Mouse (Mus musculus) layer of hippocampus, postnatal 10 days (tissue): ENCODE data around the gene Nfkbie. TPM values are rescaled to one million over a fixed set of nuclear protein-coding genes. Genes with fewer than 3 reads are reported as not detected.

Experiments used
- DNase-seq, 2 experiments: peaks; one replicate each; pipeline ENCODE4 v3.0.0; 2021; ENCODE audit warnings: low spot score in 2 of 2
- total RNA-seq, 2 experiments: library from RNA; stranded (reverse); gene quantifications; 2 replicates each; pipeline ENCODE4 v1.2.3; 2021

Gene Nfkbie
- total RNA-seq, 2 experiments from 2014 or later, result 3.5 to 3.9 TPM

- DNase-seq, result no peak
Measured at GRCm38 (mm10) chr17:45578843-45579242, 23.3 kb downstream of the Nfkbie start.

DNA sequence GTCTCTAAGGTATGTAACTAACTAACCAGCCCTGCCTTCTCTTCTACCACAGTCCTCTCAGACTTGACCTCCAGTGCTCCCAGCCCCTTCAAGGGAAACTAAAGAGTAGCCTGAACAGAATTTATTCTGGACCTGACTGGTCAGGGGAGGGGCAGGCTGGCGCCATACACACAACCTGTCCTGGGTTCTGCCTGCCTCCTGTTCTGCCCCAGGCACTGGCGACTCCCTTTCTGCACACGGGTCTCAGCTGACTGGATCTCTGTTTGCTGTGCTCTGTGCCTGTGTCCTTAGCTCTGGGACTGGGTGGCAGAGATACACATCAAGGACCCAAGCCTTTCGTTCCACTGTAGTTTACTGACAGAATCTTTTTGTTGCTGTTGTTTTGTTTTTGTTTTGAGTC lies 24.1 kb downstream of the Nfkbie start:
- DNase-seq, result no peak

DNA sequence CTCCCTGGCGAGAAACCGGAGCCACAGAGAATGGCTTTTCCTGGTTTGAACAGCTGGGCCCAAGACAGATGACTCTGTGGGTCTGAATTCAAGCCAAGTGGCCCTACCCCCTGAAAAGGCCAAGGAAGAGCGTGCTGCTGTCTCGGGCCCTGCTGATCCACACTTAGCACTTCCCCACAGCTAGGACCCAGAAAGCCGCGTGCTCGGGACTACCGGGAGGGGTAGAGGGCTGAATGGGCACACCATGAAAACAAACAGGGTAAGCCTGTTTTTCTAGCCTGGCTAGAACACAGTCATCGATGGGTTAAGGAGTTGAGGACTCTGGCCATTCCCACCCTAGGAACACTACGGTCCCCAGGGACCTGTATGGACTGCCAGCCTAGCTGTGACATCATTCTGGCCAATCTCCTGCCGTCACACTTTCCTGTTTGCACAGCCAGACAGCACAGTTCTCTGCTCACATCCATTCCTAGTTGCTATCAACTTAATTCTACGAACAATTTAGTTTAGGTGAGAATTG lies 25.5 kb downstream of the Nfkbie start:
- DNase-seq, result no peak

- DNase-seq, result peak; percentile 70 to 74
Measured at GRCm38 (mm10) chr17:45581567-45581983, 26.1 kb downstream of the Nfkbie start.

DNA sequence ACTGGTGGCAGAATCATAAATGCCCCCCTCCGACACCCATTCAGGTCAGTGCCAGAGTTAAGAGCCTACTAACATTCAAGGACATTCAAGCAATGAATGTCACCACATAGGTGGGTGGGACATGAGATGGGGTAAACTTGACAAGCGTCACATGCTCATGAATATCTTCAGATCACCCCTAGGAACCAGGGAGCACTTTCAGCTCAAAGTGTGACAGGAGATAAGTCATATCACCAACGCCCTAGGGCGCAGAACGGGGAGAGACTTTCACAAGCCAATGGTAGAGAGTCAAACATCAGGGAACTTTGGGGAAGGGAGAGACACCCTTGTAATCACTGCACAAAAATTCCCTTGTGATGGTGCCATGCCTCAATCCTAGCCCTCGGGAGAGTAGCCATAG lies 26.7 kb downstream of the Nfkbie start:
- no peak for DNase-seq

- DNase-seq, result no peak
Measured at GRCm38 (mm10) chr17:45582715-45583355, 27.3 kb downstream of the Nfkbie start.

- DNase-seq, result peak; percentile 82 to 86
Measured at GRCm38 (mm10) chr17:45584096-45584896, 28.8 kb downstream of the Nfkbie start.

DNA sequence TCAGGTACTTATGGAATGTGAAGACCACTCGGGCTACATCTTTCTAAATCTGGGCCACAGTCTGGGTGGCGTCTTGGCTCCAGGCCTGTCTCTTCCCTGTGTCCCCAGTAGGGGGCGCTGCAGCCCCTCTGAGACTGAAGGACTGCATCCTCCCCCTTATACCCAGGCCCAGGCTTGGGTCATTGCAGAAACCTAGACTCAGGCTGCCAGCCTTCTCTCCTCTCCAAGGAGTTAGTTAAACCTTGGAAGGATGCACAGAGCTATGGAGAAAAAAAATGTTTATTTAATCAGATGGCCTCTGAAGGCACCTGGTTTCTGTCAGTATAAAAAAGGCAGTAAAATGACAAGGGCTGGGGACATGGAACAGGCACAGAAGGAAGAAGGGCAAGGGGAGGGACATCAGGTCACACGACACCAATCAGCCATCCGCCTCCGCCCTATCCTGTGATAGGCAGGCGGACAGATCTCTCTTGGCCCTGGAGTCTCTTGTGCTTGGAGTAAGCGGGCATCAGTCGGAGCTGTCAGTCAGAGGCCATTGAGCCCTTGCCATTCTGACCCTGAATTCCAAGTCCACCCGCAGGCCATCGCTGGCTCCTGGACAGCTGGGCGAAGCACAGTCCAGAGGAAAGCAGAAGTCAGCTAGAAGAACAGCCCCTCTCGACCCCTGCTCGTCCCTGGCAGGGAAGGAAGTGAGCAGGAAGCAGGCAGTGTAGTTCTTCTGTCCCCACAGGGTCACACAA lies 29.6 kb downstream of the Nfkbie start:
- peak; percentile 88 to 90 for DNase-seq

- DNase-seq, result no peak
Measured at GRCm38 (mm10) chr17:45585725-45586448, 30.4 kb downstream of the Nfkbie start.

GRCm38 (mm10) chr17:45586449-45586837 lies 30.9 kb downstream of the Nfkbie start:
- DNase-seq, result no peak

GRCm38 (mm10) chr17:45588370-45588769 lies 32.9 kb downstream of the Nfkbie start:
- DNase-seq, result no peak

DNA sequence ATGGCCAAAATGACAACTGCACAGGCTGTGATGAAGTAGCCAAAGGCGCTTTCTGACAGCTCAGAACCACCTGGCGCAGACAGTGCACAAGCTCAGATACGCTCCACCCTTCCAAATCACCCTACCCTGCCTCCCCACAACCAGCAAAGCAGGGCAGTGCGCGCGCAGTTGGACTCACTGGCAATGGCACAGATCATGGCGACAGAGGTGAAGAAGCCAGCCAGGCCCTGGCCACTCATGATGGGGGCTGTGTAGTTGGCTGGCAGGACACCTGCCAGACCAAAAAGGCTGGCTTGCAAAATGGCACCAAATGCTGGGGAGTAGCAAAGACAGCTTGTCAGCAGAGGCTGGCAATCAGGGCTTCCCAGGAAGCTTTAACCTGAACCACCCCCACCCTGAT lies 33.7 kb downstream of the Nfkbie start:
- DNase-seq, result peak in 1 of 2 experiments; percentile 20

GRCm38 (mm10) chr17:45589844-45590243 lies 34.3 kb downstream of the Nfkbie start:
- DNase-seq, result peak in 1 of 2 experiments; percentile 5

GRCm38 (mm10) chr17:45590410-45590809 lies 34.9 kb downstream of the Nfkbie start:
- DNase-seq, result no peak

DNA sequence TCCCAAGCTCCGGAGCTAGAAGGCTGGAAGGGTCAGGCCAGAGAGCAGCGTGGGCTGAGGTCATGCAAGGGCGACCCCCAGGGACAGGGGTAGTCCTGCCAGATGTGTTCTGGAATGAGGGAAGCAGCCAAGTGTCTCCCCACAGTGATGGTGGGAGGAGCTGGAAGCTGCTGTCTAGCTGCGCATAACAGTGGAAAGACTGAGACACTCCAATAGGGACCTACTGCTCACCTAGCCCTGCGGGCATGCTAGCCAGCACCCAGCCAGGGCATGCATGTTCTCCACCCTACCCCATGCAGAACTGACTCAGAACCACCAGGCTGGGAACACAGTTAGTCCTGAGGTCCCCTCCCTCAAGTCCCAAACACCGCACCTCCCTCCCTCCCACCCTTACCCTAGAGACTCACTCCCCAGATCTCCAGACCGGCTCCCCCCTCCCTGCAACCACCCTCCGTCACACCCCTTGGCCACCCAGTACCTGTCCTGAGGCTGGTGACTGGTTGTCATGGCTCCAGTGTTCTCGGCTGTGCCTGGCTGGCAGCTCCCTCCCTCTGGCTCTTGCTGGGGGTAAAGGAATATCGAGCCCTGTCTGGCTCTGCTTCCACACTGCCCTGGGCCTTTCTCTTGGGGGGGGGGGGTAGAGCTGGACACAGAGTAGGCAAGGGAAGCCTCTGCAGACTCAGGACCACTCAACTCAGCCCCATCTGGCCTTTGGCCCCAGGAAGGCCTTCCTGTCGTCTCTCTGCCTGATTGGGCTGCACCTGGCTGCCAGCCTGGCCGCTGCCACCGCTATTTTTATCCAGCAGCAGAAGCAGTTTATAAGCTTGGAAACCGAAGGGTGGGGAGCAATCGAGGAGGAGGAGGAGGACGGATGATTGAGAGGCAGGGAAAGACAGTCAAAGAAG lies 36.5 kb downstream of the Nfkbie start:
- peak in 1 of 2 experiments; percentile 13 for DNase-seq

GRCm38 (mm10) chr17:45592606-45593431 lies 37.3 kb downstream of the Nfkbie start:
- DNase-seq, result no peak

- no peak for DNase-seq
Measured at GRCm38 (mm10) chr17:45593479-45593878, 38.0 kb downstream of the Nfkbie start.

DNA sequence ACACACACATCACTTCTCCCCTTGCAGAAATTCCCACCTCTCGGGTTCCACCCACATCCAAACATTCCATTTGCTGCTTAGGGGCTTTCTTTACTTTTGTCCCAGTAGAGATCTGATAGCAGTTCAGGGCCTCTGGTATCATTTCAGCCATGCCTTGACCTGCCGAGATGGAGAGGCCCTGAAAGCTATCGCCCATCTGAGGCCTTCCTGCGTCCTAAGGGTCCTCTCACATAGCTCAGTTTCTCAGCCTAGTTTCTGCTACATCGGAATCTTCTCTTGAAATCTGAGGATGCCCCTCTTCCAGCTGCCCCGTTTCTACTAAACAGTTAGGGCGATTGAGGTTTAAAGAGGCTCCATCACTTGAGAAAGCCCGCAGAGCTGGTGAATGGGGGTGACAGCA lies 38.7 kb downstream of the Nfkbie start:
- DNase-seq, result no peak
